Mouse (Mus musculus) CH12.LX (cell line): Measurements from ENCODE around the gene Gk2. TPM values are rescaled to one million over a fixed set of nuclear protein-coding genes. Genes with fewer than 3 reads are reported as not detected.

Source experiments
- DNase-seq: peaks from one replicate; pipeline ENCODE4 v3.0.0-alpha.2; 2013; ENCODE audit errors: extremely low read depth
- H3K27ac ChIP-seq: 2 replicates; pipeline ENCODE4 v1.5.1; 2012; ENCODE audit warnings: low read depth, mild to moderate bottlenecking, control low read depth, moderate library complexity; ENCODE audit not compliant: insufficient read depth
- H3K27me3 ChIP-seq: replicated peaks from 2 replicates; pipeline ENCODE3; 2012; ENCODE audit warnings: inconsistent platforms
- H3K36me3 ChIP-seq, 2 experiments: replicated peaks in 1 of 2; 2 replicates each; pipeline versions ENCODE3 to v1.6.1; 2012; ENCODE audit warnings: inconsistent platforms in 1 of 2, low read length in 1 of 2, mild to moderate bottlenecking in 1 of 2, mixed read lengths in 1 of 2, moderate library complexity in 1 of 2; ENCODE audit not compliant: control insufficient read depth in 1 of 2, insufficient read depth in 1 of 2
- H3K4me1 ChIP-seq, 2 experiments: 2 replicates each; pipeline ENCODE4 v1.6.1; 2012; ENCODE audit warnings: inconsistent platforms in 1 of 2, moderate library complexity in 1 of 2; ENCODE audit not compliant: insufficient read depth in 2 of 2, control insufficient read depth in 1 of 2
- H3K4me2 ChIP-seq: 2 replicates; pipeline ENCODE4 v1.6.1; 2012; ENCODE audit warnings: low read depth, mild to moderate bottlenecking, control low read depth; ENCODE audit not compliant: poor library complexity, insufficient read depth, severe bottlenecking
- H3K4me3 ChIP-seq, 3 experiments: fragments of 150-350 bp in 1 of 3; sonication (generic) in 1 of 3; replicated peaks in 1 of 3; 2 replicates each; pipeline versions ENCODE3 to v1.5.1; 2011 to 2012; ENCODE audit warnings: low read depth in 2 of 3, low read length in 2 of 3, mild to moderate bottlenecking in 2 of 3, moderate library complexity in 2 of 3, control low read depth in 1 of 3, improper control_type of control experiment in 1 of 3, inconsistent platforms in 1 of 3, mixed read lengths in 1 of 3; ENCODE audit not compliant: poor library complexity in 1 of 3
- H3K79me2 ChIP-seq: replicated peaks from 2 replicates; pipeline ENCODE4 v1.6.1; 2012; ENCODE audit warnings: mild to moderate bottlenecking, moderate library complexity; ENCODE audit not compliant: control insufficient read depth, poor library complexity, insufficient read depth, severe bottlenecking; ENCODE audit errors: extremely low read depth
- H3K9ac ChIP-seq: 2 replicates; pipeline ENCODE4 v1.6.1; 2012; ENCODE audit warnings: low read depth, mild to moderate bottlenecking, control low read depth, moderate library complexity; ENCODE audit not compliant: insufficient read depth
- H3K9me3 ChIP-seq: replicated peaks from 2 replicates; pipeline ENCODE3; 2012; ENCODE audit warnings: low read length, inconsistent platforms, mixed read lengths
- CHD2 ChIP-seq: IDR thresholded peaks from 2 replicates; pipeline ENCODE4 v1.6.1; 2011; ENCODE audit warnings: low read length, improper control_type of control experiment
- ELF1 ChIP-seq: IDR thresholded peaks from 2 replicates; pipeline ENCODE4 v1.6.1; 2014; ENCODE audit warnings: low read depth, mild to moderate bottlenecking, inconsistent platforms, low read length, improper control_type of control experiment
- ETS1 ChIP-seq: conservative IDR thresholded peaks from 2 replicates; pipeline ENCODE4 v1.6.1; 2012; ENCODE audit warnings: low read depth, mild to moderate bottlenecking, inconsistent platforms, low read length, improper control_type of control experiment, moderate library complexity
- HCFC1 ChIP-seq: IDR thresholded peaks from 2 replicates; pipeline ENCODE4 v1.6.1; 2012; ENCODE audit warnings: low read depth, mild to moderate bottlenecking, inconsistent platforms, low read length, improper control_type of control experiment
- JUND ChIP-seq: conservative IDR thresholded peaks from 2 replicates; pipeline ENCODE4 v1.6.1; 2011; ENCODE audit warnings: low read depth, low read length, improper control_type of control experiment
- KAT2A ChIP-seq: IDR thresholded peaks from 2 replicates; pipeline ENCODE4 v1.6.1; 2012; ENCODE audit warnings: low read length, improper control_type of control experiment, inconsistent platforms; ENCODE audit not compliant: insufficient replicate concordance
- MAX ChIP-seq: IDR thresholded peaks from 2 replicates; pipeline ENCODE4 v1.6.1; 2011; ENCODE audit warnings: low read length, improper control_type of control experiment
- MAZ ChIP-seq: IDR thresholded peaks from 2 replicates; pipeline ENCODE4 v1.6.1; 2012; ENCODE audit warnings: low read depth, mild to moderate bottlenecking, inconsistent platforms, low read length, improper control_type of control experiment, moderate library complexity
- MEF2A ChIP-seq: IDR thresholded peaks from 2 replicates; pipeline ENCODE4 v1.6.1; 2014; ENCODE audit warnings: low read depth, mild to moderate bottlenecking, inconsistent platforms, low read length, improper control_type of control experiment, borderline replicate concordance
- NRF1 ChIP-seq: IDR thresholded peaks from 2 replicates; pipeline ENCODE4 v1.6.1; 2014; ENCODE audit warnings: low read depth, mild to moderate bottlenecking, inconsistent platforms, low read length, improper control_type of control experiment, moderate library complexity
- PAX5 ChIP-seq: IDR thresholded peaks from 2 replicates; pipeline ENCODE4 v1.6.1; 2012; ENCODE audit warnings: low read length, inconsistent platforms, mixed read lengths
- POLR2A ChIP-seq: IDR thresholded peaks from 2 replicates; pipeline ENCODE4 v1.6.1; 2011; ENCODE audit warnings: low read depth, mild to moderate bottlenecking, improper control_type of control experiment, low read length
- POLR2AphosphoS2 ChIP-seq: IDR thresholded peaks from 2 replicates; pipeline ENCODE4 v1.6.1; 2011; ENCODE audit warnings: low read depth, low read length, improper control_type of control experiment
- RAD21 ChIP-seq: IDR thresholded peaks from 2 replicates; pipeline ENCODE4 v1.6.1; 2011; ENCODE audit warnings: low read depth, mild to moderate bottlenecking, low read length, improper control_type of control experiment, moderate library complexity
- SIN3A ChIP-seq: IDR thresholded peaks from 2 replicates; pipeline ENCODE4 v1.6.1; 2012; ENCODE audit warnings: low read length, improper control_type of control experiment, inconsistent platforms
- TBP ChIP-seq: conservative IDR thresholded peaks from 2 replicates; pipeline ENCODE4 v1.6.1; 2011; ENCODE audit warnings: low read depth, low read length, improper control_type of control experiment
- TCF12 ChIP-seq: IDR thresholded peaks from 2 replicates; pipeline ENCODE4 v1.6.1; 2014; ENCODE audit warnings: low read depth, mild to moderate bottlenecking, inconsistent platforms, low read length, improper control_type of control experiment
- USF2 ChIP-seq: conservative IDR thresholded peaks from 2 replicates; pipeline ENCODE4 v1.6.1; 2011; ENCODE audit warnings: low read depth, low read length, improper control_type of control experiment
- ZC3H11A ChIP-seq: IDR thresholded peaks from 2 replicates; pipeline ENCODE4 v1.6.1; 2012; ENCODE audit warnings: low read depth, mild to moderate bottlenecking, inconsistent platforms, low read length, improper control_type of control experiment
- ZNF384 ChIP-seq: IDR thresholded peaks from 2 replicates; pipeline ENCODE4 v1.6.1; 2012; ENCODE audit warnings: low read depth, low read length, improper control_type of control experiment, inconsistent platforms
- dilution Hi-C: fragments of 300-500 bp; cut with MboI; formaldehyde crosslinking; loops from 2 replicates; pipeline ENCODE4 v1.14.3; 2020; ENCODE audit warnings: low sequenced_read_pairs; ENCODE audit not compliant: extremely low pct_unique_long_range_greater_than_20kb, extremely low pct_ligation_motif_present
- in situ Hi-C: fragments of 300-500 bp; cut with MboI; formaldehyde crosslinking; loops from 3 replicates; pipeline ENCODE4 v1.14.3; 2019; ENCODE audit warnings: low sequenced_read_pairs, low pct_ligation_motif_present, low pct_unique_long_range_greater_than_20kb, mixed read lengths
- polyA plus RNA-seq: library from polyadenylated mRNA; unstranded; fragments of >175 nt; gene quantifications from 2 replicates; pipeline ENCODE4 v1.2.1, GENCODE M21; 2012; ENCODE audit warnings: low read depth; ENCODE audit not compliant: insufficient read length
- total RNA-seq, 2 experiments: library from RNA; depleted of rRNA; stranded (reverse); fragments of 300-350 nt in 1 of 2; fragments of >200 nt in 1 of 2; gene quantifications; 2 replicates each; pipeline ENCODE4 v1.2.3; 2012 to 2014

The Gk2 gene
- total and polyA plus RNA-seq, 3 experiments: not detected

DNA sequence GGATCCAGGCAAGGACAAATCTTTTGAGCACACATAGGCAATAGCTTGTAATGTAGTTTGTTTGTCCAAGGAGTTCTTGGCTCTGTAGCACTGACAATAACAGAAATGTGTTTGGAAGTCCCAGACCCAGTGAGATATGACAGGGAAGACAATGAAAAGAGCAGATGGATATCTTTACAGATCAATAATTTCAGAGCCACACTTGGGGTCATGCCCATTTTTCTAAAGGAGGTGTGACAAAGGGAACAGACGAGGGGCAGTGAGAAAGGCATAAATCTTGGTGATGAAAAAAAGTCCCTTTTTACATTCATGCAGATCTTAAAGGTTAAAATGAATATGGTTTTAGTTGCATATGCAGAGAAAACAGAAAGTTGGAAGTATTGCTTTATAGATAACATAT, 12.6 kb downstream of the Gk2 start:
- Histone ChIP-seq H3K36me3 (no peaks in the 10 kb centered on the region), H3K27me3 (no peaks in the 10 kb centered on the region), H3K9me3 (no peaks in the 10 kb centered on the region), H3K4me2 (no peak overlapping the region), H3K4me1 (no peaks in the 10 kb centered on the region), H3K4me3 (no peak overlapping the region), H3K27ac (no peak overlapping the region), H3K9ac (no peak overlapping the region), H3K79me2 (no peaks in the 10 kb centered on the region)
- dilution Hi-C loops: no loop called here
- TF ChIP-seq TCF12: no peak
- TF ChIP-seq MEF2A: no peak
- no peak for TF ChIP-seq POLR2AphosphoS2
- no peak for TF ChIP-seq MAX
- no peak for TF ChIP-seq MAZ
- TF ChIP-seq RAD21: no peak
- no peak for TF ChIP-seq SIN3A
- TF ChIP-seq ZC3H11A: no peak
- no peak for TF ChIP-seq JUND
- TF ChIP-seq ETS1: no peak
- TF ChIP-seq TBP: no peak
- no peak for TF ChIP-seq HCFC1
- no peak for TF ChIP-seq ZNF384
- no peak for TF ChIP-seq PAX5
- in situ Hi-C loops: no loop called here
- no peak for DNase-seq

DNA sequence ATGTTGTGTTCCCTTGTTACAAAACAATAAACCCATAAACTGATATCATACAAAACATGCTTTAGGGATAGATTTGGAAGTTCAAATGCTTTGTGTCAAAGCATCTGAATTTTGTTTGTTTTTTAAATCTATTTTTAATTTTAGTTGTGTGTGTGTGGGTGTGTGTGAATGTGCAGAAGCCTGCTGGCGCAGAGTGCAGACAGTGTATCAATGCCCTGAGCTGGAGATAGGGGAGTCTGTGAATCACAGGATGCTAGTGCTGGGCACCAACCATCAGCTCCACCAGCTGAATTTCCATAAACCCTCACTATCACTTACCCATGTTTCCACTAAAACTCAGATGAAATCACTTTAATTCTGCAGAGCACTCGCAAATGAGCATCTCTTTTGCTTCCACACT, 24.3 kb downstream of the Gk2 start:
- no peak overlapping the region for H3K4me2 ChIP-seq
- dilution Hi-C loops: no loop called here
- H3K9me3 ChIP-seq: no peaks in the 10 kb centered on the region

More for the DNA sequence above, 24.3 kb downstream of the Gk2 start:
- Histone ChIP-seq H3K4me3 (no peak overlapping the region), H3K27ac (no peak overlapping the region), H3K9ac (no peak overlapping the region), H3K4me1 (no peaks in the 10 kb centered on the region), H3K27me3 (no peaks in the 10 kb centered on the region), H3K79me2 (no peaks in the 10 kb centered on the region), H3K36me3 (no peaks in the 10 kb centered on the region)
- in situ Hi-C loops: no loop called here
- no peak for DNase-seq
- TF ChIP-seq NRF1: no peak
- TF ChIP-seq POLR2AphosphoS2: no peak
- no peak for TF ChIP-seq HCFC1
- no peak for TF ChIP-seq KAT2A
- TF ChIP-seq POLR2A: no peak
- TF ChIP-seq CHD2: no peak
- no peak for TF ChIP-seq USF2
- no peak for TF ChIP-seq MEF2A
- TF ChIP-seq ELF1: no peak
